Mouse (Mus musculus): ENCODE data around the gene P2ry4. TPM values are rescaled to one million over a fixed set of nuclear protein-coding genes. Genes with fewer than 3 reads are reported as not detected.

The P2ry4 gene
- 0.11 and 1.7 TPM in 2 replicates for total RNA-seq (2021)
- long read RNA-seq, experiment 1: 0 reads
- long read RNA-seq, experiment 2: 0 reads

GRCm38 (mm10) chrX:100594791-100595190, at the start of gene P2ry4:
TSS of gene P2ry4 (minus strand) at chrX:100594869.
- DNase-seq: no peak

- DNase-seq: no peak
Measured at GRCm38 (mm10) chrX:100638477-100638876, 43.8 kb upstream of the P2ry4 start.

GRCm38 (mm10) chrX:100629076-100629475, 34.4 kb upstream of the P2ry4 start:
- no peak for DNase-seq

GRCm38 (mm10) chrX:100625802-100626793, 31.4 kb upstream of the P2ry4 start, which contains the start of gene Pdzd11:
TSS of gene Pdzd11 (minus strand) at chrX:100626568.
- DNase-seq: peak; percentile 93

DNA sequence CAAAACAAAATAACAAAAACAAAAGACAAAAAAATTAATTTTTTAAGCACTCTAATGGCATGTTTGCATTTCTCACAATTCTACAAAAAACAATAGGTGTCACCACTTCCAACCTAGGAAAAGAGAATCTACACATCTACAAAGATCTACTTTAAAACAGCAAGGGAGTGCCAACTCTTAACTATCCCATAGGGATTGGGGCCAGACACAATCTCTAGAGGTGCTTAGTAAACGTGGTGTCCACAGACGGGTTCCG, 30.8 kb upstream of the P2ry4 start, which contains the start of gene Kif4:
Kif4 (plus strand) TSS at position 192 of the 256 bp plus-strand sequence.
- DNase-seq: no peak

DNA sequence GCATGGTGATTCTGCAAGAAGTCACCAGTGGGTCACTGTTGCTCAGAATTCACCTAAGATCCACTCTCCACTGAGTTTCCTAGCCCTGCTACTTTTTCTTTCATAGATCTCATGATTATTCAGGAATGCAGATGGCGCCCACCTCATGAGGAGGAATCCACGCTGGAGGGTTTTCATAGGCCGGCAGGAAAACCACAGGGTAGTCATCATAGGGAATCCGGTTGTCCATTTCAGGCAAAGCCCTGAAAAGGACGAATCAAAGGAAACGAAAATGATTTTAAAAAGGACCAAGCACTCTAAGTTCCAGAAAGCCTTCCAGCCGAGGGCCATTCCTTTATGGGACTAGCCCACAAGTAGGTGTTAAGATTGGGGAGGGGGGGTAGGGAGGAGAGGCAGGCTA, 30.5 kb upstream of the P2ry4 start:
- peak; percentile 6 for DNase-seq

- no peak for DNase-seq
Measured at GRCm38 (mm10) chrX:100624242-100624641, 29.6 kb upstream of the P2ry4 start.

- DNase-seq: peak; percentile 6
Measured at GRCm38 (mm10) chrX:100621366-100621765, 26.7 kb upstream of the P2ry4 start.

DNA sequence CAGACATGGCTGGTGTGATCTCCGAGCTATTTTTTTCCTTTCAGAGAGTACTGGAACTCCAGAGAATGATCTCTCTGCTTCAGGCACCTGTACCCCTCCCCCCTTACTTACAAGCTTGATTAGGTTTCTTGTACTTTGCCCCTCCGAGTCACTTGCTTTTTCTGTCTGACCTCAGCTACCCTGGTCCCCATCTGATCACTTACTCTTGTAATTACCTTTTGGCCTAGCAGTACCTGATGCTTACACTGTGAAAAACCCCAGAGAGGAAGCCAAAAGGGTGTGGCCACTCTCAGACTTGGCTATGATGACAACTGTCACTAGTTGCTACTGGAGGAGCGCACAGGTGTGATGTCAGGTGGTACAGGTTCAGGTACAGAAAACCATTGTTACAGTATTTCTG, 23.8 kb upstream of the P2ry4 start:
- no peak for DNase-seq

DNA sequence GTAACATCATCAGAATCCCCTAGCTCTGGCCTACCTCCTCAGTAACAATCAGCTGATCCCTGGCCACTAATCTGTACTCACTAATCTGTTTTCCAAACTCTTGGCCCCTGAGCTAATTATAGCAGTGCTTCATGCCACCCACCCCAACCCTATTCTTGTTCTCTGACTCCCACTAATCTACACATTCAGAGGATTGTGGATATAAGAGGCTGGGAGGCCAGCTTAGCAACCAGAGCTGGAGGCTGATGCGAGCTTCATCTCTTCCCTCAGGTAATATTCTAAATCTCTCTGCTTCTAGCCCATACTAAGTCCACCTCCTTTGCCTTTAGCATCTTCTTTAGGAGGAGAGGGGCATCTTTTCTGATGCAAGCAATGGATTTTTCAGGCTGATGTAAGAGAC, 10.6 kb upstream of the P2ry4 start, which contains the start of gene Arr3:
Arr3 (plus strand) TSS at position 184 of the 400 bp plus-strand sequence.
- no peak for DNase-seq

- DNase-seq: no peak
Measured at GRCm38 (mm10) chrX:100599755-100600154, 5.1 kb upstream of the P2ry4 start.

DNA sequence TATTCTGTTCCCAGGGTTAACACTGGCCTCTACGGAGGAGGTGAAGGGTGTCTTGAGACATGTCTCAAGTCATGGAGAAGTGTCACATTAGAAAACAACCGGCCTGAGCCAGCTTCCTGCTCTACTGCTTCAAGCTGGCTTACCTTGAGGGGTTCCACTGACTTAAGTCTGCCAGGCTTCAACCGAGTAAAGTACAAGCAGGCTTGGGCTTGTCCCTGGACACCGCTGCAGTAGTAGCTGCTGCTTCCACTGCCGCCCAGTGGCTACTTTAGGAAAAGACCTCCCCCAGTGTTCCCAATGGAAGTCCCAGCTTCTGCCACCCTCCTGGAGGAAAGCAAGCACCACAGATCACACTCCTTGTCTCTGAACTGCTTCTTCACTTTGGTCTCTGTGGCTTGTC, 2.8 kb upstream of the P2ry4 start:
- DNase-seq: peak; percentile 62

GRCm38 (mm10) chrX:100571951-100572350, 22.7 kb downstream of the P2ry4 start, which contains the start of gene Awat1:
TSS of gene Awat1 (plus strand) at chrX:100572251.
- no peak for DNase-seq

DNA sequence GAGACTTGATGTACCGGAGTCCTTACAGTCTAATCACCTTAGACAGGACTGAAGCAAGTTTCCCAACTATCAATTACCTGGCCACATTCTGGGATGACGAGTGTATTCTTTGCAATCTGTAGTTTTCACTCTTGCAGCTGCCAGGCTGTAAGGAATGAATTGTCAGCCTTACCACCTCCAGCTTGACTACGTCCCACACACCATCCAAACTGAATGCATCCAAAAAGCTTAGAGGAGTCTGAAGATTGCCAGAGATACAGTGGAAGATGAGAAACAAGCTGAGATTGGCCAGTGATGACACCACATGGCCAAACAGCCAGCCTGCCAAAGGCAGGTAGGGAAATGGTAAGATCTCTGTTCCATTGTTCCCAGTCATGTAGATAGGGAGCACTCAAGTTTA, 29.0 kb downstream of the P2ry4 start:
- no peak for DNase-seq

DNA sequence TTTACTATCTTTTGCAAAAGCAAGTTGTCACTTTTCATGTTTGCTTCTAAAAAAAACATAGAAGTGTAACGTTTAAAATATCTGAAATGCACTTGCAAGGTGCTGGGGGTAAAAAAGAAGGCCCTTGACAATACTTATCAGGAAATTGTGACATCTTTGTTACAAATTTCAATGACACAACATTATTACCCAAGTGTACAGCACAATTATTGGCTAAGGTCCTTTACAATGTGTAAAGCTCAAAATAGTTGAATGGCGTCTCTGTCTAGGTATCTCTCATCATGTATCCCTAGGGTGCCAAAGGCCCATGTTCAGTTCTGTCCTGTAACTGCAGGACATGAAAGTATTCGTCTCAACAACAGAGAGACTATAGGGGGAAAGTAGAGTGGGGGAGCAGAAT, 38.6 kb downstream of the P2ry4 start:
- no peak for DNase-seq

Other genes with a start within 250 kb of the P2ry4 start
- not detected in 2 replicates for gene Otud6a, start 165.9 kb downstream of the P2ry4 start, total RNA-seq (2021)
- gene Awat2, start 152.2 kb downstream of the P2ry4 start, total RNA-seq (2021): 0.48 and 0.75 TPM in 2 replicates
- gene Igbp1, start 100.6 kb downstream of the P2ry4 start, total RNA-seq (2021): 64.2 and 66.4 TPM in 2 replicates
- not detected in 2 replicates for gene Dgat2l6, start 70.0 kb downstream of the P2ry4 start, total RNA-seq (2021)
- not detected in 2 replicates for gene Awat1, start 22.6 kb downstream of the P2ry4 start, total RNA-seq (2021)
- gene Arr3, start 10.6 kb upstream of the P2ry4 start, total RNA-seq (2021): not detected in 2 replicates
- gene Kif4, start 30.9 kb upstream of the P2ry4 start, total RNA-seq (2021): 6.1 and 6.5 TPM in 2 replicates
- gene Pdzd11, start 31.7 kb upstream of the P2ry4 start, total RNA-seq (2021): 42.6 and 46.3 TPM in 2 replicates
- 1.2 and 1.6 TPM in 2 replicates for gene Gdpd2, start 135.0 kb upstream of the P2ry4 start, total RNA-seq (2021)
- 28.2 and 33.5 TPM in 2 replicates for gene Dlg3, start 172.9 kb upstream of the P2ry4 start, total RNA-seq (2021)

Data from adrenal gland, postnatal 14 days (tissue).